Mouse (Mus musculus): Measurements from ENCODE around the gene Angptl2. TPM values are rescaled to one million over a fixed set of nuclear protein-coding genes. Genes with fewer than 3 reads are reported as not detected.

Angptl2 gene
- polyA plus RNA-seq, 1 experiment = 17.2 TPM

DNA sequence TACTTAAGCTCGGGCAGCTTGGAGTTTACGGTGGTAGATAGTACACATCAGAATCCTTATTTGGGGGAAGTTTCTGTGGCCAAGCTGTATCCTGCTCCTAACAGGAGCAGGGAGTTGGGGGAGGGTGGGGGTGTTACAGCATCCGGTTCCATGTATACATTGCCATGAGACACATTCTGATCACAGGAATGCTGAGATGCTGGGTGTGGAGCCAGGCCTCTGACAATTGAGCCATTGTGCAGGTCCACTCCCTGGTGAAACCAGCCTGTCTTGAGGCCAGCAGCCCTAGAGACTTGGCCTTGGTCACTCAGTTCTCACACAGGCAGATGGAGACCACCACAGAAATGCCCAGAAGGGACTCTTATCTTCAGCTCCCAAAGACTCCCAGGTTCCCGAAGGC lies 3.8 kb downstream of the Angptl2 start:
- DNase-seq (ENCODE audit: low read depth) = no peak
- TF ChIP-seq CTCF (IDR thresholded peaks at IDR 0.05; ENCODE audit: borderline replicate concordance, extremely low read depth, insufficient read depth, insufficient read length) (no peak), POLR2A (IDR thresholded peaks at IDR 0.05; ENCODE audit: borderline replicate concordance, extremely low read depth, insufficient read depth, insufficient read length, poor library complexity, severe bottlenecking) (no peak)

DNA sequence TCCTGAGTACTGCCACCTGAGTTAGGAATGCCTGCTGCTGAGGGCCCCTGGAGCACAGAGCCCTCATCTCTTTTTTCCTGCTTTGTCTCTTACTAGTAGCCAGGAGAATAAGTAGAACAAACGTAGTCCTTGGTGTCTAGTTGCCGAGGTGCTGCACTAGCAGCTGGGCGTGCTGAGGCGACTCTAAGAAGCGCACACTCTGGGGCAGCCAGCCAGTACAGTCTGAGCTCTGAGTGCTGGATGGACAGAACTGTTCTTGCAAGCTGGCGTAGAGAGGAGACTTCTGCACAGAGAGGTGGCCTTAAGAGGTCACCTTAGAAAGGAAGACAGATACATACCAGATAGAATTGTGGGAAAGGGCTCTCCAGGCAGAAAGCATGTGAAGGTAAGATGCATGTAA lies 4.4 kb downstream of the Angptl2 start:
- no peak for DNase-seq (ENCODE audit: low read depth)
- TF ChIP-seq POLR2A (IDR thresholded peaks at IDR 0.05; ENCODE audit: borderline replicate concordance, extremely low read depth, insufficient read depth, insufficient read length, poor library complexity, severe bottlenecking) = no peak
- no peak for TF ChIP-seq CTCF (IDR thresholded peaks at IDR 0.05; ENCODE audit: borderline replicate concordance, extremely low read depth, insufficient read depth, insufficient read length)

DNA sequence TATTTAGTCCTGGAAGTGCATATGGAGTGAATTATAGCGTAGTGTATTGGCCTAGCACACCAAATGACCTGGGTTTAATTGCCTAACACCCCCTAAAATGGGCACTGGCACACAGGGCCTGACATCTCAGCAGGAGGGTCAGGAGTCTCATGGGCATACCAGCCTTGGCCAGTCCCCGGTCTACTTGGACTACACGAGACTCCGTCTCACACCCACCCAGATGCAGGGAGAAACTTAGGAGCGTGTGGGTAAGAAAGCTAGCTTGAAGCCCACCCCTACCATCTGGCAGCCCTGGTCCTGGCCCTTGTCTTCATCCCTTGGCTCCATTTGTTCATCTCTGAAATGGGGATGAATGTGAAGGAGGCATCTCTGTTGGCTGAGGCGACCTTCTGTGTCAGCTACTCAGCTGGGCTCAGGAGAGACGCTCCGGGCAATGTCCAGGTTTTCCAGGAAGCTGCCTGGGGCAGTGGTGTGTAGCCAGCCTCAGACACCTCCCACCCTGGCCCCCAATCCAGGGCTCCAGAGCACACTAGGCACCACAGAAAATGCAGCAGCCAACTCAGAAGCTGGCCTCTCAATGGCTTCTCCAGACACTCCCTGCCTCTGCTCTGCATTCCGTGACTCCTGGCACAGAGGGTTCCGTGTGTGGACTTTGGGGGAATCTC lies 4.9 kb downstream of the Angptl2 start:
- no peak for DNase-seq (ENCODE audit: low read depth)
- TF ChIP-seq CTCF (IDR thresholded peaks at IDR 0.05; ENCODE audit: borderline replicate concordance, extremely low read depth, insufficient read depth, insufficient read length) (no peak), POLR2A (IDR thresholded peaks at IDR 0.05; ENCODE audit: borderline replicate concordance, extremely low read depth, insufficient read depth, insufficient read length, poor library complexity, severe bottlenecking) (no peak)

DNA sequence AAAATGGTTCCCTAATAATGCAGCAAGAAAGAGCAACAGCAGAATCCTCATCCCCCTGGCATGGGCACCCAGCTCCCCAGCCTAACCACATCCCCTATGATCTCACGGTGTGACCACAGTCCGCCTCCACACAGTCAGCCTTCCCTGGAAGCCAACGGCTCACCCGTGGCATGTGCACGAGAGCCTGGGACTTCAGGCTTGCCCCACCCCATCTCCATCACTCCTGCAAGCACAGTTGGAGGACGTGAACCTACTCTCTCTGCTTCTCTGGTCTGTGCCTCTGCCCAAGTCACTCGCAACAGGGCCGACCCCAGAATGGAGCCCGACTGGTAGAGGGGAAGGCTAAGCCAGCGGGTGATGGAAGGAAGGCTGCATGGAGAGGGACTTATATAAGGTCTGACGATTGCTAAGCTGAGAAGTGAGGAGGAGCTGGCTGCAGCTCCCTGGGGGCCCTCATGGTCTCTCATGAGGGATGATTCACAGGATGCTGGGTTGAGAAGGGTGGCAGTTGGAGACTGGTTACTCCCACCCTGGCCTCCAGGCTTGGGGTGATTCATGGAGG lies 5.6 kb downstream of the Angptl2 start:
- DNase-seq (ENCODE audit: low read depth) = no peak
- no peak for TF ChIP-seq CTCF (IDR thresholded peaks at IDR 0.05; ENCODE audit: borderline replicate concordance, extremely low read depth, insufficient read depth, insufficient read length)
- TF ChIP-seq POLR2A (IDR thresholded peaks at IDR 0.05; ENCODE audit: borderline replicate concordance, extremely low read depth, insufficient read depth, insufficient read length, poor library complexity, severe bottlenecking) = no peak

DNA sequence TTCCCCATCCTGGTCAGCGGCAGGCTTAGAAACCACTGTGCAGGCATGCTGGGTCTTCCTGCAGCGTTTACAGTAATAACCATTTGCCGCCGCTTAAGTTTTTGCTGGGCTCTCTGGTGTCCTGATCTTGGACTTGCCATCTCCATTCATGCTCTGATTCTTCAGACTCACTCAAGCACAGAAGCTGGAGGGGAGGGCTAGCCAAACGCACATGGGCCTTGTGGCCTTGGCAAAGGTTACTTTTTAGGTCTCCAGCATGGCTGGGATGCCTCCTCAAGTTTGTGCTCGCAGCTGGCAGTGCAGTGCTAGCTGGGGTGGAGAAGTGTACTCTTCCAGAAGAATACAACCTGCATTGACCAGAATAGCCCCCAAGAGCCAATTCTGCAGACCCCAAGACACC lies 6.6 kb downstream of the Angptl2 start:
- TF ChIP-seq POLR2A (IDR thresholded peaks at IDR 0.05; ENCODE audit: borderline replicate concordance, extremely low read depth, insufficient read depth, insufficient read length, poor library complexity, severe bottlenecking) (no peak), CTCF (IDR thresholded peaks at IDR 0.05; ENCODE audit: borderline replicate concordance, extremely low read depth, insufficient read depth, insufficient read length) (no peak)
- no peak for DNase-seq (ENCODE audit: low read depth)

DNA sequence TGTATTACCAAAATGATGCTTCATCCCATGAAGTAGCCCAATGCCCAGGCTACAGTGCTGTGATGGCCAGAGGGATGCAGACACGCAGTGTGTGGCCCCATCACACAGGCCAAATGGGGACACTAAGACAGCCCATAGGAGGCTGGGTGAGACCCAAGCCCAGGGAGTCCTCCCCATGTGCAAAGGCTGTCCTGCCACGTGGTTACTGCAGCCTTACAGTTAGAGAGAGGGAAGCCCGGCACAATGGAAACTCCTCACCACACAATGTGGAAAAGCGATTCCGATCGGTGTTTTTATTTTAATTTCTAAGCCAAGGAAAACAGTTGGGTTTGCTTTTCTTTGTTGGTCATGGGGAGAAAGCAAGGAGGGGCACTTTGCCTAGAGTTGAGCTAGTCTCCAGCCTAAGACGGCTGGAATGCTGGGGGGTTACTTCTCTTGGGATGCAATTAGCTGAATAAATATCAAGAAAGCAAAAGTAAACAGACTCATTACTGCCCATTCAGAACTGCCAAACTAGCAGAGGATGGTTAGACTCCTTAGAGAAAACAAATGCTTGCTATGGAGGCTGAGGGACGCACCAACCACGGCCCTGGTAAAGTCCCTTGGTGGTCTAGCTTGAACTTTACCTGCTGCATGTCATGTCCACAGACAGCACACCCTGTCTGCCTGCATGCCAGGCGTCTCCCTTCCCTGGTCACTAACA lies 7.9 kb downstream of the Angptl2 start:
- DNase-seq (ENCODE audit: low read depth) = no peak
- TF ChIP-seq POLR2A (IDR thresholded peaks at IDR 0.05; ENCODE audit: borderline replicate concordance, extremely low read depth, insufficient read depth, insufficient read length, poor library complexity, severe bottlenecking) (no peak), CTCF (IDR thresholded peaks at IDR 0.05; ENCODE audit: borderline replicate concordance, extremely low read depth, insufficient read depth, insufficient read length) (no peak)

DNA sequence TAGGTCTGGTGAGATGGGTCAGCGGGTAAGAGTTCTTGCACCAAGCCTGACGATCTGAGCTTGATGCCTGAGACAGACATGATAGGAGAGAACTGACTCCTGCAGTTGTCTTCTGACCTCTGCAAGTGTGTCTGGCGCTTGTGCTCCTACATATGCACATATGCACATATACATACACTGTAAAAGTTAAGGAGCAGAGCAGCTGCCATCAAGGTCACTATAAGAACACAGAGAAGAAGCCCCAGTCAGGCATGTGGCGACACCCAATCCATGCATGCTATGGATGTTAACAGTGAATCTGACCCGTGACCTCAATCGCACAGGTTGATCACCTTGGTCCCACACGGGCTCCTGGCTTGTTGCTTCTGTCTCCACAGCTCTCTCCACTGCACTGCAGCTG lies 10.1 kb downstream of the Angptl2 start:
- TF ChIP-seq CTCF (IDR thresholded peaks at IDR 0.05; ENCODE audit: borderline replicate concordance, extremely low read depth, insufficient read depth, insufficient read length) = no peak
- no peak for TF ChIP-seq POLR2A (IDR thresholded peaks at IDR 0.05; ENCODE audit: borderline replicate concordance, extremely low read depth, insufficient read depth, insufficient read length, poor library complexity, severe bottlenecking)
- DNase-seq (ENCODE audit: low read depth) = no peak

DNA sequence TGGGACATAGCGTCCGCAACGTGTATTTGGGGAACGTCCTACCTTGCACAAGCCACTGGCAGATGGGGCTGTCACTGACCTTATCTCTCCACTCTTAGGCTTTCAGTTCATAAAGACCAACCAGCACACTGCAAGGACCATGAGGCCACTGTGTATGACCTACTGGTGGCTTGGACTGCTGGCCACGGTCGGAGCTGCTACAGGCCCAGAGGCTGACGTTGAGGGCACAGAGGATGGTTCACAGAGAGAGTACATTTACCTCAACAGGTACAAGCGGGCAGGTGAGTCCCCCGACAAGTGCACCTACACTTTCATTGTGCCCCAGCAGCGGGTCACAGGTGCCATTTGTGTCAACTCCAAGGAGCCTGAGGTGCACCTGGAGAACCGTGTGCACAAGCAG lies 12.2 kb downstream of the Angptl2 start:
- TF ChIP-seq POLR2A (IDR thresholded peaks at IDR 0.05; ENCODE audit: borderline replicate concordance, extremely low read depth, insufficient read depth, insufficient read length, poor library complexity, severe bottlenecking) (no peak), CTCF (IDR thresholded peaks at IDR 0.05; ENCODE audit: borderline replicate concordance, extremely low read depth, insufficient read depth, insufficient read length) (no peak)
- no peak for DNase-seq (ENCODE audit: low read depth)

DNA sequence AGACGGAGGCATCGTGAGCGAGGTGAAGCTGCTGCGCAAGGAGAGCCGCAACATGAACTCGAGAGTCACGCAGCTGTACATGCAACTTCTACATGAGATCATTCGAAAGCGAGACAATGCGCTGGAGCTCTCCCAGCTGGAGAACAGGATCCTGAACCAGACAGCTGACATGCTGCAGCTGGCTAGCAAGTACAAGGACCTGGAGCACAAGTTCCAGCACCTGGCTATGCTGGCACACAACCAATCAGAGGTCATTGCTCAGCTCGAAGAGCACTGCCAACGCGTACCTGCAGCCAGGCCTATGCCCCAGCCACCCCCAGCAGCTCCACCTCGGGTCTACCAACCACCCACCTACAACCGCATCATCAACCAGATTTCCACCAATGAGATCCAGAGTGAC lies 12.7 kb downstream of the Angptl2 start:
- TF ChIP-seq CTCF (IDR thresholded peaks at IDR 0.05; ENCODE audit: borderline replicate concordance, extremely low read depth, insufficient read depth, insufficient read length) (no peak), POLR2A (IDR thresholded peaks at IDR 0.05; ENCODE audit: borderline replicate concordance, extremely low read depth, insufficient read depth, insufficient read length, poor library complexity, severe bottlenecking) (no peak)
- DNase-seq (ENCODE audit: low read depth) = no peak

DNA sequence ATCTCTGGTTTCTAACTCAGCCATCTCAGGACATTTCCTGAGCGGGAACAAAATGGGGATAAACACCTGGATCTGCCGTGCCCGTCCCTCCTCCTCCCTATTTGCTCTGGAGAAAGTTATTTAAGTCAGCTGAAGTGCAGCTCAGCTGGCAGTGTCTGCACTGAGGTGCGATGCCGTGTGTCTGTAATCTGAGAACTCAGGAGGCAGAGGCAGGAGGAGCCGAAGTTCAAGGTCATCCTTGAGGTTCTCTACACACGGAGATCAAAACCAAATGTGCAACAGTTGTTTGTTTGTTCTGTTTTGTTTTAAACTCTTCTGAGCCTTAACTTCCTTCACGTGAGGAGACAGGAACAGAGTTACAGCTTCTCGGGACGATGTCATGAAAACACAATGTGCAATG lies 14.8 kb downstream of the Angptl2 start:
- DNase-seq (ENCODE audit: low read depth) = no peak
- TF ChIP-seq CTCF (IDR thresholded peaks at IDR 0.05; ENCODE audit: borderline replicate concordance, extremely low read depth, insufficient read depth, insufficient read length) (no peak), POLR2A (IDR thresholded peaks at IDR 0.05; ENCODE audit: borderline replicate concordance, extremely low read depth, insufficient read depth, insufficient read length, poor library complexity, severe bottlenecking) (no peak)

DNA sequence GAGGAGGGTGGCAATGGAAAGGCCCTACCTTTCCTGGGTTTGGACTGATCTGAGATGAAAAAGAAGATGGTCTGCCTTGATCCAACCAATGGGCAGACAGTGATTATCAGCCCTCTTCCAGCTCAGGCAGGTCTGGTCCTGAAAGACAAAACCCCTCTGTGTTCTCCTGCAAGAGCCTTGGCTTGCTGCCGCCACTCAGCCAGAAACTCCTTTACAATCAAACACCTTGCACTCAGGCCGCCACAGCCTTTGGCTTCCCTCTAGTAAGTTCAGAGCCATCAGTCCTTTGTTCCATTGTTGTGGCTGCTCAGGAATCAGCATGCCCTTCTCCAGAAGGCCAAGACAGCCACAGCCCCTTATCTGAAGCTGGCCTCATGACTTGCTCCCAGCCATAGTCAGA lies 15.9 kb downstream of the Angptl2 start:
- TF ChIP-seq POLR2A (IDR thresholded peaks at IDR 0.05; ENCODE audit: borderline replicate concordance, extremely low read depth, insufficient read depth, insufficient read length, poor library complexity, severe bottlenecking) = no peak
- TF ChIP-seq CTCF (IDR thresholded peaks at IDR 0.05; ENCODE audit: borderline replicate concordance, extremely low read depth, insufficient read depth, insufficient read length) = no peak
- peak; percentile 51 for DNase-seq (ENCODE audit: low read depth)
